Mouse (Mus musculus) liver, postnatal 0 days (tissue): Measurements from ENCODE around the gene Npepl1.

ENCODE experiments used
- CTCF ChIP-seq: sonication (generic); IDR thresholded peaks from 2 replicates; pipeline ENCODE4 v1.5.1; 2016; ENCODE audit warnings: antibody characterized with exemption, low read depth
- EP300 ChIP-seq: IDR thresholded peaks from 2 replicates; pipeline ENCODE4 v1.6.1; 2016; ENCODE audit warnings: antibody characterized with exemption, low read depth, mild to moderate bottlenecking

DNA sequence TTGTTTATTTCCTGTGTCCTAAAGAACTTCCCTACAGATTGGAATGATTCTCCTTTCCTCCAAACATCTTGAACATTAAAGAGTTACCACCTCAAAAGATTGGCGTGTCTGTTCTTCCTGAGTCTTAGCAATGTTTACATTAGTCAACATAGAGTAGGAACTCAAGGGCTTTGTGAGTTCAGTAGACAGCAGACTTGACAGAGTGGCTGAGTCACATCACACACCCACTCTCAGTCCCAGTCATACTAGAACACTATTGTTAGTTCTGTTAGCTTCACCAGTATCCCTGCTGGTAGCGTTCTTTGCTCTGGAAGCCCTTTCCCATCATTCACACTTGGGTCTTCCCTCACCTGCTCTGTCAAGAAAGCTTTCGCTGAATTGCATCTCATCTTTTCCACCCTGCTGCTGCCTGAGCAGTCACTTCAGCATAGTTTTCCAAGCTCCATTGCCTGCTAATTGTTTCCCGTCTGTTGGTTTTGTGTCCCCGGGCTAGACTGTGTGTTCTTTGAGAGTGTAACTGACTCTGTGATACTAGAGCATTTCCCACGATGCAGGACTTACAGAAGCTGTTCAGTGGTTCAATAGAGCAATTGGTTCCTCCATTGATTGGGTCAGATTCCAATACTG lies 42.2 kb upstream of the Npepl1 start:
- TF ChIP-seq EP300 = no peak
- TF ChIP-seq CTCF = no peak
